ENCODE assay signal across 25 mouse cellular contexts in the genomic region with DNA sequence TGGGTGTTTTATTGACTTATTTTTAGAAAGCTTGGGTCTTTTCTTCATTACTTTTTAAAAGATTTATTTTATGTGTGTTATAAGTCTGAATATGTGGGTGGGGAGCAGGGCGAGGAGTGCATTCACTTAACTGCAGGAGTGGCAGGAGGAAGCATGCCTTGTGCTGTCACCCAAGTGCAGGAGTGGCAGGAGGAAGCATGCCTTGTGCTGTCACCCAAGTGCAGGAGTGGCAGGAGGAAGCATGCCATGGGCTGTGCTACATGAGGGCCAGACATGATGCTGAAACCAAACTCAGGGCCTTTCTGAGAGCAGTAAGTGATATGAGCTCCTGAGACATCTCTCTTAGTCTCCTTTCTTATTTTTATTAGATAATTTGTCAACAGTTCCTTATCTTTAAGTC.
A peak's percentile ranks its signal among the peaks of the same experiment; 100 is the strongest.
DNase-seq lines count a peak whose midpoint lies in the region; ATAC-seq and TF ChIP-seq lines count a peak whose summit lies in the region.
"Had no signal": no experiment of that assay in that cellular context is flagged by ENCODE, and none has a peak within 500 bp of the region (broad histone marks: within the 10 kb centered on the region; RNA-seq: fewer than 3 reads in every experiment).

No protein-coding gene starts in this region.

- no peak overlapping the region for H3K4me3 ChIP-seq in lung, adult 2 months (replicated peaks; ENCODE audit: extremely low read depth, low read depth, low read length)
- H3K4me3 ChIP-seq: embryonic facial prominence, embryonic 12.5 days; embryonic facial prominence, embryonic 15.5 days; gastrocnemius, adult 2 months; heart, embryonic 10.5 days; heart, embryonic 13.5 days had no signal

- peak; percentile 8 for DNase-seq in layer of hippocampus, adult 11-12 months (ENCODE audit: low spot score)
- no peak for DNase-seq in layer of hippocampus, postnatal 10 days (ENCODE audit: low spot score in 2 of 2)
- peak; percentile 3 for DNase-seq in lung, postnatal 36 days
- no peak for DNase-seq in lung, adult 2 months
- DNase-seq in kidney, adult 8-10 months, result no peak
- DNase-seq: adrenal gland, adult 8-10 months; adrenal gland, postnatal 25 days; B cell, adult 2 months; cerebellum, adult 11-12 months; cerebellum, adult 8-10 months; cerebellum, postnatal 14 days; forebrain, postnatal 0 days; gastrocnemius, adult 2 months; gastrocnemius, postnatal 14 days; heart, adult 18-20 months; heart, postnatal 14 days; heart, postnatal 4 days had no signal

- ATAC-seq in megakaryocyte progenitor cell, adult 5-6 weeks (replicated peaks; ENCODE audit: poor library complexity), result 0 out of 2 replicates have a peak, but pooled peaks have one; percentile 26
- ATAC-seq: forebrain, embryonic 14.5 days; forebrain, postnatal 0 days; hindbrain, postnatal 0 days; inflammation-experienced regulatory T-cells, adult 6 months had no signal

- WGBS in lung, adult 2 months, result 60% methylated on average over 1 of the region's 1 CpGs

- no peak for TF ChIP-seq CTCF in lung, adult 2 months (IDR thresholded peaks at IDR 0.05; ENCODE audit: insufficient read depth, low read length)

- no peaks in the 10 kb centered on the region for H3K4me1 ChIP-seq in lung, adult 2 months (ENCODE audit: control insufficient read depth, insufficient read depth, low read length)
- H3K4me1 ChIP-seq: embryonic facial prominence, embryonic 12.5 days; embryonic facial prominence, embryonic 15.5 days; heart, embryonic 10.5 days; heart, embryonic 13.5 days had no signal

- no peak for TF ChIP-seq POLR2A in lung, adult 2 months (IDR thresholded peaks at IDR 0.05; ENCODE audit: borderline replicate concordance, extremely low read depth, low read depth, low read length)

Comparison
In these comparisons a context has a peak if more than half of its experiments do, and no peak if none do; other contexts are left out.
1. DNase-seq: peak in layer of hippocampus, adult 11-12 months (single experiment) and lung, postnatal 36 days (single experiment); none in layer of hippocampus, postnatal 10 days (0 of 2), lung, adult 2 months (single experiment) and kidney, adult 8-10 months (0 of 2).